ENCODE assay signal across 8 mouse cellular contexts in genomic region chr15:52967801-52968235, GRCm38 (mm10).
DNase-seq lines count a peak whose midpoint lies in the region; ATAC-seq and TF ChIP-seq lines count a peak whose summit lies in the region.

No protein-coding gene starts in this region.

- no peaks in the 10 kb centered on the region for H3K4me1 ChIP-seq in heart, embryonic 11.5 days (ENCODE audit: control insufficient read depth, insufficient read depth, low read length)
- H3K4me1 ChIP-seq in limb, embryonic 15.5 days = no peaks in the 10 kb centered on the region
- H3K4me1 ChIP-seq in stomach, postnatal 0 days (replicated peaks; ENCODE audit: control insufficient read depth, insufficient read depth) = no peaks in the 10 kb centered on the region; the same call in 1 of the 2 replicates

- DNase-seq in urinary bladder, postnatal 14 days (ENCODE audit: low spot score) = peak; percentile 57
- no peak for DNase-seq in urinary bladder, adult 2 months (ENCODE audit: low spot score)
- peak; percentile 13 for DNase-seq in stomach, postnatal 0 days (ENCODE audit: low spot score)
- DNase-seq in thymus, postnatal 36 days = no peak
- no peak for DNase-seq in spleen, adult 18-20 months
- no peak for DNase-seq in layer of hippocampus, postnatal 25 days (ENCODE audit: extremely low spot score in 1 of 2, low spot score in 1 of 2)

- no peaks in the 10 kb centered on the region for H3K9me3 ChIP-seq in heart, embryonic 11.5 days (replicated peaks; ENCODE audit: control insufficient read depth, low read length)
- H3K9me3 ChIP-seq in limb, embryonic 15.5 days = no peaks in the 10 kb centered on the region
- no peaks in the 10 kb centered on the region for H3K9me3 ChIP-seq in stomach, postnatal 0 days (ENCODE audit: control insufficient read depth, low read length)

- no peak for TF ChIP-seq CTCF in stomach, postnatal 0 days (IDR thresholded peaks at IDR 0.05; ENCODE audit: low read depth)

- TF ChIP-seq EP300 in stomach, postnatal 0 days (optimal IDR thresholded peaks at IDR 0.05) = no peak

- ATAC-seq in heart, embryonic 11.5 days (replicated peaks; ENCODE audit: insufficient number of reproducible peaks, low FRiP score, low TSS enrichment) = peak; percentile 52; the same call in 1 of the 2 replicates
- 0 out of 2 replicates have a peak, but pooled peaks have one; percentile 72 for ATAC-seq in limb, embryonic 15.5 days (ENCODE audit: insufficient number of reproducible peaks, low FRiP score, low TSS enrichment, low read depth)
- peak; percentile 76 for ATAC-seq in stomach, postnatal 0 days (ENCODE audit: low FRiP score, low TSS enrichment)

- whole genome bisulfite sequencing in heart, embryonic 11.5 days (ENCODE audit: insufficient replicate concordance) = 1% methylated on average over 4 of the region's 4 CpGs
- WGBS in limb, embryonic 15.5 days = 5% methylated on average over 4 of the region's 4 CpGs
- WGBS in stomach, postnatal 0 days = 6% methylated on average over 4 of the region's 4 CpGs

- H3K9ac ChIP-seq in heart, embryonic 11.5 days (ENCODE audit: low read depth, low read length) = no peak overlapping the region
- no peak overlapping the region for H3K9ac ChIP-seq in limb, embryonic 15.5 days
- no peak overlapping the region for H3K9ac ChIP-seq in stomach, postnatal 0 days (ENCODE audit: low read length)

- H3K27me3 ChIP-seq in heart, embryonic 11.5 days (ENCODE audit: control insufficient read depth, insufficient read depth, low read length) = no peaks in the 10 kb centered on the region
- no peaks in the 10 kb centered on the region for H3K27me3 ChIP-seq in limb, embryonic 15.5 days
- no peaks in the 10 kb centered on the region for H3K27me3 ChIP-seq in stomach, postnatal 0 days (ENCODE audit: control insufficient read depth, insufficient read depth, low read length)

- H3K4me3 ChIP-seq in heart, embryonic 11.5 days (ENCODE audit: low read depth, low read length) = no peak overlapping the region
- no peak overlapping the region for H3K4me3 ChIP-seq in limb, embryonic 15.5 days
- H3K4me3 ChIP-seq in stomach, postnatal 0 days (ENCODE audit: low read depth, low read length) = no peak overlapping the region

- H3K4me2 ChIP-seq in heart, embryonic 11.5 days = peak overlapping the region; percentile 16; the same call in 1 of the 2 replicates
- H3K4me2 ChIP-seq in limb, embryonic 15.5 days = no peak overlapping the region
- H3K4me2 ChIP-seq in stomach, postnatal 0 days (replicated peaks; ENCODE audit: low read depth) = no peak overlapping the region

- no peak overlapping the region for H3K27ac ChIP-seq in heart, embryonic 11.5 days (ENCODE audit: low read depth, low read length)
- no peak overlapping the region for H3K27ac ChIP-seq in limb, embryonic 15.5 days
- 0 out of 2 replicates have a peak overlapping the region, but pooled peaks have one; percentile 24 for H3K27ac ChIP-seq in stomach, postnatal 0 days (replicated peaks)

- H3K36me3 ChIP-seq in heart, embryonic 11.5 days (ENCODE audit: control insufficient read depth, insufficient read depth, low read length) = no peaks in the 10 kb centered on the region
- H3K36me3 ChIP-seq in limb, embryonic 15.5 days = no peaks in the 10 kb centered on the region
- H3K36me3 ChIP-seq in stomach, postnatal 0 days (ENCODE audit: control insufficient read depth, insufficient read depth, low read length) = no peaks in the 10 kb centered on the region

Comparison
In these comparisons a context has a peak if more than half of its experiments do, and no peak if none do; other contexts are left out.
1. DNase-seq: peak in urinary bladder, postnatal 14 days (single experiment) and stomach, postnatal 0 days (single experiment); none in urinary bladder, adult 2 months (single experiment), thymus, postnatal 36 days (0 of 2), spleen, adult 18-20 months (0 of 2) and layer of hippocampus, postnatal 25 days (0 of 2).
2. Peak in every context shown above with its lines, with median percentiles within 50 percentile points of each other: ATAC-seq.